Mouse (Mus musculus) right cerebral cortex, postnatal 14 days (tissue): ENCODE results near the gene Fam129b.

ENCODE experiments used
- DNase-seq: peaks from one replicate; pipeline ENCODE4 v3.0.0; 2022

Fam129b gene

DNA sequence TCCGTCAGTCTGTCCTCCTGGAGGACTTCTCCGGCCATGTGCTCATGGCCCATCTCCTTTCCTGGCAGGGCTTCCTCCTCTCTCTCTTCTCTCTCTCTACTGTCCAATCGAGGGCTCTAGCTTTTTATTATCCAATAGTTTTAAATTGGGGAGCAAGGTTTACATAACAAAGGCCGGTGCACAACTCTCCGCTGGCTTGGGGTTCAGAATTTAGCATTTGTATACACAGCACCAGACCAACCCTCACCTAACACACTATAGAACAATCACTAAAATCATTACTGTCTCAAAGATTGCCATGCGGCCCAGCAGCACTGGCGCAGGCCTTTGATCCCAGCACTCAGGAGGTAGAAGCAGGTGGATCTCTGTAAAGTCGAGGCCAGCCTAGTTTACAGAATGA lies 15.1 kb upstream of the Fam129b start:
- DNase-seq = no peak

DNA sequence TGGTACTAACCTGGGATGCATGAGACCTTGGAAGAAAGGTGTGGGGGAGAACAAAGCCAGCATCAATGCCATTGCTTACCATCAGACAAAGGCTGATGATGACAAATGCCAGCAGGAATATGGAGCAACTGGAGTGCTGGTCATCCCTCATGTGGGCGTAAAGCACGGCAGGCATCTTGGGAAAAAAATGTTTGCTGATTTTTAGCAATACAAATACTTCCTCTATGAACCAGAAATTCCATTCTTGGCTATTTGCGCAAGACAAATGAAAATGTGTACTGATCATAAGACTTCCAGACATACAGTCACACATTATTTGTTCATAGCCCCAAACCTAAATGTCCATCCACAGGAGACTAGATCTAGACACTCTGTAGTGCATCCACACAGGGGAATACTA lies 12.6 kb upstream of the Fam129b start:
- no peak for DNase-seq

DNA sequence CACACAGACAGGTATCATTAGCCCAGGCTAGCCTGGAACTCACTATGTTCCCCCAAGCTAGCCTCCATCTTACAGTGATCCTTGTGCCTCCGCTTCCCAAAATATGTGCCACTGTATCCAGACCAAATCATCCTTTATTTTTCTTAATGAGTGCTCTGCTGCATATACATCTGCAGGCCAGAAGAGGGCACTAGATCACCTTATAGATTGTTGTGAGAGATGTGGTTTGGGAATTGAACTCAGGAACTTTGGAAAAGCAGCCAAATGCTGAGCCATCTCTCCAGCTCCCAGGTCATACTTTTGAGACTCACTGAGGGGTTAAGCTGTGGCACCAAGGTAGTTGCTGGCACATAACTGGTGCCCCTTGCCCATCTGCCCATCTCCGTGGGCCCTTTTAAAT lies 11.2 kb upstream of the Fam129b start:
- no peak for DNase-seq

GRCm38 (mm10) chr2:32867354-32867753 lies 8.6 kb upstream of the Fam129b start:
- DNase-seq = no peak

GRCm38 (mm10) chr2:32869721-32870274 lies 6.1 kb upstream of the Fam129b start:
- no peak for DNase-seq

DNA sequence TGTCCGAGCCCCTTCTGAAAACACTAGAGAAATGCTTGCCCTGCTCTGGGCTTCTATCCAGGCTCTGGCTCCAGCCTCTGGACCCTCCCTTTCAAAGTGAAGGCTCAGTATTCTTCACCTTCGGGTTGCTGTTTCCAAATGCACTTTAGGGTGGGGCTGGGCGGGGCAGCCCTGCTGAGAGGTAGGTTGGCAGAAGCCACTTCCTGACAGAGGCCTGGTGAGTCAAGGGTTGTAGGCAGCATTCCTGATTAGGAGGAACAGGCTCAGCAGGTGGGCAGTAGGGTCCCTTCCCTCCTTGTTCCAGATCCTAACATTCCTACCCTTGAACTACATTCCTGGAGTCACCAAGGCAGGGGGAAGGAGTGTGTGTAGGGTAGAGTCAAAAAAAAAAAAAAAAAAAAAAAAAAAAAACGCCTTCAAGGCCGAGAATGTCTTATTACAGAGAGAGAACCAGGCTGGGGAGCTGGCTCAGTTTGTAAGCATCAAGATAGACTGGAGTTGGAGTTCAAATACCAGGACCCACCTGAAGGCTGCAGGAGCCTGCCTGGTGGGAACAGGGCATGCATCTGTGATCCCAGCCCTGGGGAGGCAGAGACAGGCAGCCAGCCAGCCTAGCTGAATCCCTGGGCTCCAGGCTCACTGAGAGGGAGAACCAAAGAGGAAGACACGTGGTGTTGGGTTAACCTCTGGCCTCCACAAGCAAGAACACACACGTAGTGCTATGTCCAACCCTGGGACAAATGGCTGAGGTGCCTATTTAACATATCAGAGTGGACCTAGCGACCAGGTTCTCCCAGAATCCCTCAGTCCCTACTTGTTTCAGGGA lies 5.4 kb upstream of the Fam129b start:
- no peak for DNase-seq

GRCm38 (mm10) chr2:32874070-32874469 lies 1.8 kb upstream of the Fam129b start:
- no peak for DNase-seq

GRCm38 (mm10) chr2:32874951-32875674 lies 801 bp upstream of the Fam129b start:
- no peak for DNase-seq

GRCm38 (mm10) chr2:32876490-32877302 lies 782 bp downstream of the Fam129b start:
- no peak for DNase-seq

DNA sequence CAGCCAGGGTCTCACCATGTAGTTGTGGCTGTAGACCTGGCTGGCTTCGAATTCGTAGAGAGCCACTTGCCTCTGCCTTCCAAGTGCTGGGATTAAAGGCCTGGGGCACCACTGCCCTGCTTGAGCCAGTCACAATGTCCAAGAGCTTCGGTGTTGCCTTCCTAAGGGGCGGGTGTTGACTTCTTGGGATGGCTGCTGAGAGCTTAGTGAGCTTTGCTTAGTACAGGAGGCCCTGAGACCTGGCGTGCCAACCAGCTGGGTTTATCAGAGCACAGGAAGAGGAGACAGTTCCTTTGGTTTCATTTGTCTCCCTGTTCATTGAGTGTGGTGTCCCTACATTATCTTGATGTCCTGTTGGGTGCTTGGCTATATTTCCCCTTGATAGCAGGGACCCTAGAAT lies 1.4 kb downstream of the Fam129b start:
- DNase-seq = no peak

DNA sequence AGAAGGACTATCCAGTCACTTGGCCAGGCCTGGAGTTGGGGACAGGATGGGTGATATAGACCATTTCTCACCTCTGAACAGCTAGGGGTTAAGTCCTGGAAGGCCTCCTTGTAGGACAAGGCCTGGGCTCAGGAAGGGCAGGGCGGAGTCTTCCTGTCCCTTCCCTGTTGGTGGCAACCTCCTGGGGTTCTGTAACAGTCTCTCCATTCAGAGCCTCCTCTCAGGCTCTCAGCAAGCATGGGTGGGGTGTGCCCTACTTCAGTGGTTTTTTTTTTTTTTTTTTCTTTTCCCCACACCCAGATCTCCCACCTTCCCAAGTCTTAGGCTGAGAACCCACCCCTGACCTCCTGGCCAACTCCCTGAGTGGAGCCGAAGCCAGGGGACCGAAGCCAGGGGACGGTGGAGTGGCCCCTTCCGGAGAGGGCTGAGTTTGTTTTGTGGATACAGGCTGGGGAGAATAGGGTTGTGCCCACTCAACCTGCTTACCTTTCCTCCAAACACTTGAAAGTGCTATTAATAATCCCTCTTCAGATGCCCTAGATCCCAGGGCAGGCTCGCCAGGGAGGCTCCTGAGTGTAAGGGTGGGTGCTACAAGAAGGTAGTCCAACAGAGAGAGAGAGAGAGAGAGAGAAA lies 2.0 kb downstream of the Fam129b start:
- DNase-seq = no peak

DNA sequence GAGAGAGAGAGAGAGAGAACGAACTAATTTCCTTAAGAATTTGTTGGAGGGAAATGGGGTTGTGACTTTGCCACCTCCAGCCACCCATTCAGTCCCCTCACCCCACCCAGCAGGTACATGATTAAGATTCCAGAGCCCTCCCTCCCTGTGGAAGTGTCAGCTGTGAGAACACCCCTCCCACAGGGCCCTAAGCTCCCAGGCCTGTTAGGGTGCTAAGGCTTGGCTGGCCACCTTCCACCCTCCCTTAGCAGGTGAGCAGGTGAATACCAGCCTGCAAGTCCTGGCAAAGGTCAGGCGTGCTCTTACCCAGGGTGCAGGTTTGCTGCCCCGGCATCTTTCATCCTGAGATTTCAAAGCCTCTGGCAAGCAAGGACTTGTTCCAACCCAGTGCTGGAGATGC lies 2.5 kb downstream of the Fam129b start:
- no peak for DNase-seq

GRCm38 (mm10) chr2:32879593-32879992 lies 3.7 kb downstream of the Fam129b start:
- no peak for DNase-seq

- DNase-seq = no peak
Observed at GRCm38 (mm10) chr2:32881054-32881453, 5.1 kb downstream of the Fam129b start.

GRCm38 (mm10) chr2:32881723-32882122 lies 5.8 kb downstream of the Fam129b start:
- DNase-seq = peak; percentile 74

DNA sequence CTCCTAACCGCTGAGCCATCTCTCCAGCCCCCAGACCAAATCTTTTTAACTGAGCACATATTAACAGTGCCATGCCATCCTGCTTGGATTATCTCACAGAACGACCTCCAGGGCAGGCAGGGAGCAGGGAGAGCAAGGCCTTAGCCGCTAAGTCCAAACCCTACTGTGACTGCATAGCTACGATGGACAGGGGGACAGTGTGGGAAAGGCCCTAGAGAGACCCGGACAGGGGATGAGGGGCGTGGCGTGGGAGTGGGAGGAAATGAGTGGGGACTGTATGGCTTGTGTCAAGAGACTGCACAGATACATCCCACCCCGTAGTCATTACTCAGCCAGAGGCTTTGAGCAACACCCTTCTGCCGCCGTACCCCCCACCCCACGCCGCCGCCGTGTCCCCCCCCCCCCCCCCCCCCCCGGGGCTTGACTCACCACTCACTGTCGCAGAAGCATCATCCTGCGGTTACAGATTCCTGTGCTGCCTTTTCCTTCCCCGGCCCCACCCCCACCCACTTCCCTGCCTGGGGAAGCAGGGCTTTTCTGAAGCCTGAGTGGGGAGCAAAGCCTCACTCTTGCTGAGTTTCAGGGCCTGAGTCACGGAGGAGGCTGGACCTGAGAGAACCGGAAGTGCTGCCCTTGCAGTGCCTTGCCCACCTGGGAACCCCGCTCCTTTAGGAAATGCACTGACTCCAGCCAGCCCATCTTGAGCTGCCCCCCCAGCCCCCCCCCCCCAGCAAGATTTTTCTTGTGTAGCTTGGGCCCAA lies 6.5 kb downstream of the Fam129b start:
- no peak for DNase-seq

DNA sequence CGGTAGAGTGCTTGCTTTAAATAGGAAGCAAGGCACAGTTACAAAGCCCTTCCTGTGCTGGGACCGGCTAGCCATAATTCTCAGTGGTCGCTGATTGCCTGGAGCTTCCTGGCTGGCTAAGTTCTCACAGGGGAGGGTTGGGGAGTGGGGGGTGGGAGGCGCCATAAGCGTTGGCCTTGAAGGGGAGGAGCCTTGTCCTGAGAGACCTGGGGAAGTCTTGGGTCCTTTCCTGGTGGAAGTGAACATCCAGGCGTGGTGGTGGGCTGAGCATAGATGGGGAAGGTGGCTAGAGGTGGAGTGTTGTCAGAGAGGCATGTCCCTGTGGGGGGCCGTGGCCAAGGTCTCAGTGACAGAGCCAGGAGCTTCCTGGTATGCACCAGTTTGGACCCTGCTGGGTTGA lies 8.8 kb downstream of the Fam129b start:
- no peak for DNase-seq

DNA sequence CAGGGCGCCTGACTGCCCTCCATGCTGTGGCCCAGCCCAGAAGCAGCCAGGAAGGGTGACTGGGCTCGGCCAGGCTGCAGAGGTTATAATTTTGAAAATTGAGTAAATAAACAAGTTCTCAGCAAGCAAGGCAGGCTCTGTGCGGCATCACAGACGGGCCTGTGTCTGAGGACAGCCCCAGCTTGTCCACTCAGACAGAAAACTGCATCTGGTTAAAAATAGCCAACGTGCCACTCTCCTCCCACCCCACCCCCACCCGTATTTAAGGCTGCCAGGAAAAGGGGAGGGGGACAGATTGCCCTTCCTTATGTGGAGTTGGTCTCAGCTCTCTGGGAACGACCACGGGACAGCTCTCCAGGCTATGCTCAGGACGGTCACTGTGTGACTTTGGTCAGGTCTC lies 12.1 kb downstream of the Fam129b start:
- DNase-seq = no peak

DNA sequence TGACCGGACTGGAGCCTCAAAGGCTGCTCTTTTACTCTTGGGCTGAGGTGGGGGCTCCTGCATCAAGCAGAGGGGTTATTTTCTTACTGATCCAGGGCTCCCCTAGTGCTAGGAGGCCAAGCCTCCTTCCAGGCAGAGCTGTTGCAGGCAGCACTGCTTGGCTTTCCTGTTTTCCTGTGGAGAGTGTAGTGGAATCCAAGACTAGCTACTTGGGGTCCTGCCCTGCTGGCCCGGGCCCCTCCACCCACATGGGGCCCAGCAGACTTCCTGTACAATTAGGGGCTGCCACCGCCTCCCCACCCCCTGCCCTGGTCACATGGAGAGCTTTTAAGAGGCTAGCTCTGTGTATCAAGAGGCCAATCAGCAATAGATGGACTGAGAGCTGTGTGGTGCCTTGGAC lies 12.6 kb downstream of the Fam129b start:
- DNase-seq = no peak

- DNase-seq = no peak
Observed at GRCm38 (mm10) chr2:32890280-32890679, 14.4 kb downstream of the Fam129b start.

DNA sequence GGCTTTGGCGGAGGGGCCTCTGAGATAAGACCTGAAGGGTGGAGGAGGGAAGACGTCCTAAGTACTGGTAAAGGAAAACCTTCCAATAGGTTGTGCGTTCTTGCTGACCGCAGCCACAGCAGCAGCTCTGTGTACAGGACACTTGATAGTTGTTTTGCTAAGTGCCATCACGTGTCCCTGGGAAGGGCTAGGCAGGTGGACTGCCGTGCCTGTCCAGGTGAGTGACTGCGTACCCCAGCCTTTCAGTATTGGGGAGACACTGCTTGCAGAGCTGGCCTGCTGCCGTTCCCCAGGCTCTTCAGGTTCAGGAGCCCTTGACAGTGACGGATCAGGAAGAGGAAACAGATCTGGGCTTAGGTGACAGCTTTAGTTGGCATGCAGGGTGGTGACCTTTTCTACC lies 15.4 kb downstream of the Fam129b start:
- no peak for DNase-seq

GRCm38 (mm10) chr2:32892490-32892889 lies 16.6 kb downstream of the Fam129b start:
- DNase-seq = no peak
